Mouse (Mus musculus) right cerebral cortex, postnatal 4 days (tissue): ENCODE data around the gene Fcmr.
A peak's percentile ranks its signal among the peaks of the same experiment; 100 is the strongest.

Experiments used
- DNase-seq: peaks from one replicate; pipeline ENCODE4 v3.0.0-alpha.2; 2022

Gene Fcmr

DNA sequence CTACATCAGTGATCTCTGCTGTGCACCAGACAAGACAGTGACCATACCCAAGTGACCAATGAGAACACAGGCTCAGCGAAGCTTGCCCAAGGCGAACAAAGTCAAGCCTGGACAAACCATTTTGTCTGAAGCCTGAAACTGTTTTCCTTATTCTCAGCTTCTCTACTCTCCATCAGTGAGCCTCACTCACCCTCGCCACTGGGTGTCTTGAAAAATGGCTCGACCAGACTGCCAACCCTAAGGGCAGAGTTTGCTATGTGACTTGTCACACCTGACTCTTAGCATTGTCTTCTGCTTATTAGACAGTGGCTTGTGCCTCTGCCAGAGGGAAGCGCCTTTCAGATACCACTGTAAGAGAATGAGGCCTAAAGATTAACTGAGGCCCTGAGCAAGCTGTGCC is 728 bp upstream of the Fcmr start:
- DNase-seq = no peak

DNA sequence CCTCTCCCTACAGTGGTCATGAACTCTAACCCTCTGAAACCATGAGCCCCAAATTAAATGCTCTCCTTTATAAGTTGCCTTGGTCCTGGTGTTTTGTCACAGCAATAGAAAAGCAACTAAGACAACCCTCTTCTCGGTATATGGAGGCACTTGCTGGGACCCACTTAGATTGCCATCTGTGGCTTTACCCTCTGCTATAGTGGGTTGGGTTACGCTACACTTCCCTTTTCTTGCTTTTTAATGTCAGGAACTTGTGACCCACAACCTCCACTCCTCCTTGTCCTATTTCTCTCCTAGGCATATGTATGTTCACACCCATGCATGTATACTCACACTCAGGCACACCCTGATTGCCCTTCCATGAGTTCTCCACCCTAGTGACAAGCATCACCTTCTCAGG is 7.4 kb downstream of the Fcmr start:
- DNase-seq = no peak

DNA sequence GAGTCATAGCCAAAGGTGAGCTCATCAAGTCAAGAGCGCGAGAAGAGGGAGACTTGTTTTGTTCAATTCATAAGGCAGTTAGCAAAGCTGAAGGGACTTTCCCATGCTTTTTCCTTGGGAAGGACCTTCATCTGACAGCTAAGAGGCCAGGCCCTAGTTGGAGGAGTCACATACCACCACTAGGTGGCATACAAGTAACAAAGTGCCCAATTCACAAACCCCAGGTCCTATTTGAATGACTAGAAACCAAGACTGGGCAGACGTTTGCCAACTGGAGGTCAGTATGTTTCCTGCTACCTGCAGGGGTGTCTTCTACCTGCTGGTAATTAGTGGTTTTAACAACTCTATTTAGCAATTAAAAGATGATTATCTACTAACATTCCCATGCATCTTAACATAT is 9.7 kb downstream of the Fcmr start:
- no peak for DNase-seq

DNA sequence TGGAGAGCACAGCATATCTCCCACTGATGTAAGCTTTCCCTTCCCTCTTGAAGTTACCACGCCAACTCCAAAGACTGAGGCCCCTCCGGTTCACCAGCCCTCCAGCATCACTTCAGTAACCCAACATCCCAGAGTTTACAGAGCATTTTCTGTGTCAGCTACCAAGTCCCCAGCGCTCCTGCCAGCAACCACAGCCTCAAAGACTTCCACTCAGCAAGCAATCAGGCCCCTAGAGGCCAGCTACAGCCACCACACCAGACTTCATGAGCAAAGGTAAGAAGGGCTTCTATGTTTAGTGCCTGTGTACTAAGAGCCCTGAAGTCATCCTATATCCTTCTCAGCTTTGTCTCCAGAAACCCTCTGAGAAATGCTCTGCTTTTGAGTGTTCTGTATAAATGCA is 10.4 kb downstream of the Fcmr start:
- no peak for DNase-seq

DNA sequence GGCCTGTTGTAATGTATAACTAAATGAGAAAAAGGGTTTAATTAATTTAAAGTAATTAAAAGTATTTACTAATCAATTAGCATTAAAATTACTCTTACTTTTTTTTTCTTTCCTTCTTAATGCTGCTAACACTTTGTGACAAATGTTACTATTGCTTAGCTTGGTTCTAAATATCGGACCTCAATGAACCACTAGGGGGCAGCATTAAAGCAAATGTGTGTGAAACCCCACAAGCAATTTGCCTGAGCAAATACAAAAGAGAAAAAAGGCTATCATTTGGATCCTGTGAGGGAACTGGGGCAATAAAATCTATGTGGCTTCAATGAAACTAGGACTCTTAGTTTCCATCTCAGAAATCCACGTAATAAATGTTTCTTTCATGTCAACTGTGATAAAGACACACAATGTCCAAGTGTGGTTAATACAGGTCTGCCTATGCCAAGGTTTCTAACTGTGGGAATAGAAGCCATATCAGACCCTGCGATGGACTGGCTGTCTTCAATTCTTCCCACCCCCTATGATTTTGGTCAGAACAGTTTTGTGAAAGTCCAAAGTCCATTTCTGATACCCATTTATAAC is 11.6 kb downstream of the Fcmr start:
- peak; percentile 36 for DNase-seq

DNA sequence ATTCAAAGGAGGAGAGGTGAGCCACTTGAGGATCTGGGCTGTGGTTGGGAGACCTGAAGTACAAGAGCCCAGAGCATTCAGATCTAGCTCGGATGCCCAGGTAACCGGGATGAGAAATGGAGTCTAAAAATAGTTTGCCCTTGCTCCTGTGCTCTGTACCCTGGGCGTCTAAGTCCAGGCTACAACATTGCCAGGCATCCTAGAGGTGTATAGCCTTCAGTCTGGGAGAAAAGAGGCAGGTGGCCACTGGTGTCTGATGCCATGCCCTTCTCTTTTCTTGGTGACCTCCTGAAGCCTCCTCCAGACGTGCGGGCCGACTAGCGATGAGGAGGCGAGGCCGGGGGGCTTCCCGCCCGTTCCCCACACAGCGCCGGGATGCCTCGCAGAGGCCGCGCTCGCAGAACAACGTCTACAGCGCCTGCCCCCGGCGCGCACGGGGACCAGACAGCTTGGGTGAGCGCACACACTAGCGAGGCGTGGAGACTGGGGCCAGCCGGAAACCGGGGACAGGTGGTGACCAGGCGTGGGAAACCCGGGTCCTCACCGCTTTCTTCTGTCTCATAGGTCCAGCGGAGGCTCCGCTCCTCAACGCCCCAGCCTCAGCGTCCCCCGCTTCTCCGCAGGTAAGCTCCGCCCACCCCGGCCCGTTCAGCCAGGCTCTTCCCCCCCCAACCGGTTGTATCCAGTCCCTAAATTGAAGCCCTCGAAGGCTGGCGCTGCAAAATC is 12.6 kb downstream of the Fcmr start:
- peak; percentile 33 for DNase-seq

DNA sequence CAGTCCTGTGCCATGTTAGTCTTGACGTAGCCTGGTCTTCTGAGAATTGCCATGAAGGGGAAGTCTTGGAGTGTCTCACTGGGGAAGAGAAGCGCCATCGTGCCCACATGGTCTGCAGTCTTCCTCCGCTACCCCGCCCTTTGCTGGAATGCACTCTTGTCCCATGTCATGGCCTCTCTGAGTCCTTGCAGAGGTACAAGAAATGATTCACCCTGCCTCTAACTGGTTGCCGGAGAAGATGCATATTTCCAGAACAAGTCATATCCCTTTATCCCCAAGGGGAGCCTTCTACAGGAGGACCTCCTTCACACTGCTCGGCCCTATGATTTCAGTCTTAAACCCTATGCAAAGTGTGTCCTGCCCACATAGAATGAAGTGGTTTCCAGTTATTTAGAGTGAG is 14.5 kb downstream of the Fcmr start:
- DNase-seq = no peak

DNA sequence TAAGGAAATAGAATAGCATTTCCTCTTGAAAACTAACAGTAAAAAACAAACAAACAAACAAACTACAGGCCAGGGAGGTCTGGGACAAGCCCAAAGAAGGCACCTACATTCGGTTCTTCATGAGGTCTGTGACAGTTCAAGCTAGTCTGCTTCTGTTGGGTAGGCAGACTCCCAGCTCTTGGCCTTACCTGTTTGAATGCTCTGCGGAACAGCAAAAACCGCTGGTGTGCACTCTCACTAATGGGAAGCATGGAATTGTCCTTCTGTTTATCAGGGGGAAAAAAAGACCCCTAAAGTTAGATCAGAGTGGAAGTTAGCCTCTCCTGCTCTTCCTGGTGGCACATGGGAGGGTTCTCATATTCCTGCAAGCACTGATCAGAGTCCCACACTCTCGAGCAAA is 17.7 kb downstream of the Fcmr start:
- DNase-seq = no peak

DNA sequence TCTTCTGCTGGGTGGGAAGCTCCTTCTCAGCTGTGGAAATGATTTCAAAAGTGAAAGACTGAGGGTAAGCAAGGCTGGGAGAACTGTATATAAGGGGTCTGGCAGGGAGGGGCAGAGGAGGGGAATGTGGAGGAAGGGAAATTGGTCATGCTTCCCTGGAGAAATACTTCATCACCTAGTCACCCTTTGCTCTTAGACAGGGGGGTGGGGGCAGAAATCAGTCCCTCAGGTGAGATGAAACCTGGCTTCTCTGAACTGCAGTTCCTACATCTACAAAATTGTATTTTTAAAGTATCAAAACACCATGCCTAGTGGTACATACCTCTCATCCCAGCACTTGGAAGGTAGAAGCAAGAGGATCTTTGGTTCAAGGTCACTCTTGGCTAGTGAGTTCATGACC is 21.9 kb downstream of the Fcmr start, which contains the start of gene Il24:
Gene Il24 (minus strand): TSS at position 101 of the 400 bp plus-strand sequence.
- no peak for DNase-seq

DNA sequence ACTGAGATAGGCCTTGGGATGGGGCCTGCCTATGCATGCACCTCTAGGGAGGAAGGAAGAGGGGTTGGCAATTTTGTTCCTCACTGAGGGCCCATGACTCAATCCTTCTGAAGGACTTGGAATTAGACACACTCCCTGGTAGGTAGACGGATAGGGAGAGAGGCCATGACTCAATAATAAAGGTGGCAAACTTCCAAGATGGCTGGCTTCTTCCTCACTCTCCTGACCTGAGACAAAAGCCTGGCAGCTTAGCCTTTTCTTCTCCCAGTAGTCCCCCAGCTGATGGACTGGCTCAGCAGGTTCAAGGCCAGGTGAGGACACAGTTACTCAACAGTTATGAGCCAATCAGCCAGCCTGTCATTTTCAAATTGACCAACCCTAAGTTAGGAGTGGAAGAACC is 27.0 kb downstream of the Fcmr start:
- no peak for DNase-seq

DNA sequence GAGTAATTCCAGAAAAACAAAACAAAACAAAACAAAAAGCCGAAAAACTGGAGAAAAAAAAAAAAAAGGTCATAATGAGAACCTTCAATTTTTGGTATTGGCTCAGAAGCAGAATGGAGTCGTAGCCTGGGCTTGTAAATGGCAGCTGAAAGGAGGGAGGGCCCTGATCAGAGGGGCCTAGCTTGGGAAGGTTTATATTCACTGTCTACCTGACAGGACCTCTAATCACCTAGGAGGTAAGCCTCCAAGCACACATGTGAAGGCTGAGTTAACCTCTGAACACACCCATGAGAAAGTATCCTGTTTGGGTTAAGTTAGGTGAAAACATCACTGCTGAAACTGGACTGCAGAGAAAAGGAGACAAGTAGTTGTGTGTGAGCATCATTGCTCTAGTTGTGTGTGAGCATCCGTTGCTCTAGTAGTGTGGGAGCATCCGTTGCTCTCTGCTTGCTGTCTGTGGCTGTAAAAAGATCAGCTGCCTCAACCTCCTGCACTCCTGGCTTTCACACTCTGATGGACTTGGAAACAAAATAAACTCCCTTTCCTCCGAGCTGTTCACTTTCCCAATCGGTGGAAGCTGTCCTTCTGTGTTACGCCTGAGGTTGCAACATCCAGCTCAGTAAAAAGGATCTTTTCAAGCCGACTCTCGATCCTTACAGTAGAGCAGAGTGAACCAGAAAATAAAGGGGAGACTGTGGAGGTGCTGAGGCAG is 28.0 kb downstream of the Fcmr start:
- no peak for DNase-seq

DNA sequence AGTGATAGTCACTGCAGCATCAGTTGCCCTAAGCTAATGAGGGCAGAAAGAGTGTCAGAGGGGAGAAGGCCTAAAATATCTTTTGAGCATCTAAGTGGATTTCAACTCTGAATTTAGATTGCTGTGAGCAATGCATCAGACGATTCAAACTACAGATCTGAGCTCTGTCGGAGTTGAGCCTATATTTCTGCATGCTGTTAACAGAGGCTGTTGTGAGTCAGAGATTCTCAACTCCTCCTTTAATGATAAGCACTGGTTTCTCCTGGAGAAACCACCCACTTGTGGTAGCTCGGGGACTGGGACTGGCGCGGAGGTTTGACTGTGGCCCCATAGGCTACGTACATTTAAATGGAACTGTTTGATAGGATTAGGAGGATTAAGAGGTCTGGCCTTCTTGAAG is 29.0 kb downstream of the Fcmr start:
- DNase-seq = no peak

DNA sequence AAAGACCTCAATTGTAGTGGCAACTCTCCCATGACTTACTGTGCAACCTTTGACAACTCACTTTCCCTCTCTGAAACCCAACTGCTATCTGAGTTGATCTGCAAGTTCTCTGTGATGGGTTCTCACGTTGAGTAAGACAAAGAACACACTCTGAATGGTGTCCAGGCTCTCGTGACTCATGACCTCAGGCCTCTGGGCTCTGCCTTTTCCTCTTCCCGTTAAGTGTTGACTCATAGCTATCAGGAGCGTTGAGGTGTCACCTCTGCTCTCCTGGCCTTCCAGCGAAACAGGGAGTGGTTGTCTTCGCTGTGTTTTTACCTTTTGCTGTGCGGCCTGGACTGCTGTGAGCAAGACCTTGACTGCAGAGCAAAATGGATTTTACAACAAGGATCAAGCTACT is 37.0 kb downstream of the Fcmr start:
- DNase-seq = no peak

DNA sequence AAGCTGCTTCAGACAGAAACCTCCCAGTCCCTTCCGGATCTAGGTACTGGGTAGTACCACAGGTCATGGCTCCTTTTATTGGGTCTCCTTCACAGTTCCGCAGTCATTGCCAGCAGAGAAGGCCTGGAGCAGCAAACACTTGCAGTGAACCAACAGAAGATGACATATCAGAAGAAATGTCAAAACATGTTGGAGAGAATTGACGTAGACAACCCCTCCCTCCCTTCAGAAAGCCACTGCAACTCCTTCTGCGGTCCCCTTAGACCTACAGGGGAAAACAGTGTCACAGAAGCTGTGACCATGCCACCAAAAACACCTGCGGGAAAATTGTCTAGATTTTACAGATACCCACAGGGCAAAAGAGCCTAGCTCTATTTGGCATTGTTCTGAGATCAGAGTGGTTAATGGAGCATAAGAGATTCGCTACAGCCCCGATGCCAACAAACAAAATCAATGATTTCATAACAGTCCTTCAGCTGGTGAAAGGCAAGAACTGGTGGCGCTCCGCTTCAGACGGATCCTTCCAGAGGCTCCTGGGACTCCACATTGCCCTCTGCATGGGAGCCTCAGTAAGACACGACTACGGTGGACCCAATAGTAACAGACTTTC is 46.0 kb downstream of the Fcmr start, which contains the start of gene Il20:
Gene Il20 (minus strand): TSS at position 51 of the 610 bp plus-strand sequence.
- DNase-seq = no peak

DNA sequence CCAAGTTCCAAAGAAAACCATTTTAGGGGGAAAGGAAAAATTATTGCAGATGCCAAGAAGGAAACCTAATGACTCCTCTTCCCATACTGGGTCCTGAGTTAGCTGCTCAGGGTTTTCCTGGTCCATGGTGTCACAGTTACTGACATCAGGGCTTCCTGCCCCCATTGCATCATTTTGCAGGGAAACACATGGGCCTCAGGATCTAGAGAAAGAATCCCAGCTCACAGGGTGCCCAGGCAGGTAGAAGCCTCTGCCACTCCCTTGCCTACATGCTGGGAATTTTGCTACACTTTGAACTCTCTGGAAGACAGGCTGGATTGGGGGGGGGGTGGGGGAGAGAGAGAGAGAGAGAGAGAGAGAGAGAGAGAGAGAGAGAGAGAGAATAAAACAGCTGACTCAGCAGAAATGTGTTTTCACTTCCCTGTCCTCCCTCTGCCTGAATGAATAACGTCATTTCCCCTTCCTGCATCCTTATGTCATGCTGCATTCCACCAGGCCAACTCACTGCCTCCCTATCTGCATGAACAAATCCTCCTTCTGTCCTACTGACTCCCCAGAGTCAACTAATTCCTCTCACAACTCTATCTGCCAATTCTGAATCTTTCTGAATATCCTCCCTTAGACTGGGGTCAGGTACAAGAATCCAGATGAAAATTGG is 53.0 kb downstream of the Fcmr start:
- DNase-seq = no peak

DNA sequence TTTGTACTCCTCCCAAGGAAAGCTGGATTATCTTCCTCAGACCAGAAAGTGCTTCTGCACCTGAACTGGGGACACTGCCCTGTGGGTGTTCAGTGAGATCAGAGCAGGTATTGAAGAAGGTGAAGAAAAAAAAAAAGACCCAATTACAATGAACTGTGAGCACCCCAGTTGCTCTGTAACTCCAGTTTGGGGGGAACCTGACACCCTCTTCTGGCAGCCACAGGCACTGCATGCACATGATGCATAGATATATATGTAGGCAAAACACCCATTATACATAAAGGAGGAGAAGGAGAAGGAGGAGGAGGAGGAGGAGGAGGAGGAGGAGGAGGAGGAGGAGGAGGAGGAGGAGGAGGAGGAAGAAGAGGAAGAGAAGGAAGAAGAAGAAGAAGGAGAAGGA is 61.0 kb downstream of the Fcmr start:
- DNase-seq = no peak
